Mouse (Mus musculus): ENCODE data around the gene Foxr1. TPM values are rescaled to one million over a fixed set of nuclear protein-coding genes. Genes with fewer than 3 reads are reported as not detected.

The Foxr1 gene
- not detected in 2 replicates for polyA plus RNA-seq (2015; fragmentation: Nextera tagmentation; extraction: Ambion mirVana)

- no peak for DNase-seq (ENCODE audit: low spot score)
- no peak for ATAC-seq
- TF ChIP-seq CTCF (IDR thresholded peaks at IDR 0.05) (no peak), EP300 (IDR thresholded peaks at IDR 0.05) (no peak)
- H3K36me3 ChIP-seq (ENCODE audit: insufficient read depth, low read length) = no peaks in the 10 kb centered on the region
- no peaks in the 10 kb centered on the region for H3K9me3 ChIP-seq (ENCODE audit: low read length)
- no peak within 1 kb of the TSS for H3K27ac ChIP-seq (ENCODE audit: low read length)
- H3K27me3 ChIP-seq (replicated peaks; ENCODE audit: insufficient read depth, low read length) = no peaks in the 10 kb centered on the region
- H3K9ac ChIP-seq (replicated peaks; ENCODE audit: low read depth) = no peak within 1 kb of the TSS
- 70% methylated on average over 19 of the region's 19 CpGs for WGBS
- no peaks in the 10 kb centered on the region for H3K4me1 ChIP-seq (ENCODE audit: insufficient read depth, low read depth, low read length)
- H3K4me2 ChIP-seq (replicated peaks; ENCODE audit: low read depth, low read length) = no peak within 1 kb of the TSS
- no peak within 1 kb of the TSS for H3K4me3 ChIP-seq (ENCODE audit: low read depth, low read length)
Measured at GRCm38 (mm10) chr9:44440961-44441360, at the start of gene Foxr1. Gene Foxr1 (minus strand): TSS chr9:44441136.

- Histone ChIP-seq H3K4me2 (replicated peaks; ENCODE audit: low read depth, low read length) (peak overlapping the region; percentile 77), H3K4me3 (ENCODE audit: low read depth, low read length) (peak overlapping the region; percentile 25; the same call in 1 of the 2 replicates), H3K36me3 (ENCODE audit: insufficient read depth, low read length) (no peaks in the 10 kb centered on the region), H3K4me1 (ENCODE audit: insufficient read depth, low read depth, low read length) (peaks cover 74% of the 10 kb centered on the region), H3K27me3 (replicated peaks; ENCODE audit: insufficient read depth, low read length) (no peaks in the 10 kb centered on the region), H3K9ac (replicated peaks; ENCODE audit: low read depth) (no peak overlapping the region), H3K27ac (ENCODE audit: low read length) (peak overlapping the region; percentile 96), H3K9me3 (ENCODE audit: low read length) (no peaks in the 10 kb centered on the region)
- ATAC-seq (0 out of 2 replicates have a peak, but pooled peaks have one; percentile 10), DNase-seq (ENCODE audit: low spot score) (peak; percentile 90)
- no peak for TF ChIP-seq EP300 (IDR thresholded peaks at IDR 0.05)
- TF ChIP-seq CTCF (IDR thresholded peaks at IDR 0.05) = no peak
- WGBS = 21% methylated on average over 17 of the region's 17 CpGs
Measured at GRCm38 (mm10) chr9:44490086-44490967, 49.4 kb upstream of the Foxr1 start.

GRCm38 (mm10) chr9:44489651-44490085, 48.7 kb upstream of the Foxr1 start:
- Histone ChIP-seq H3K9me3 (ENCODE audit: low read length) (no peaks in the 10 kb centered on the region), H3K27ac (ENCODE audit: low read length) (peak overlapping the region; percentile 96), H3K27me3 (replicated peaks; ENCODE audit: insufficient read depth, low read length) (no peaks in the 10 kb centered on the region), H3K9ac (replicated peaks; ENCODE audit: low read depth) (0 out of 2 replicates have a peak overlapping the region, but pooled peaks have one; percentile 38), H3K36me3 (ENCODE audit: insufficient read depth, low read length) (no peaks in the 10 kb centered on the region), H3K4me2 (replicated peaks; ENCODE audit: low read depth, low read length) (peak overlapping the region; percentile 77), H3K4me1 (ENCODE audit: insufficient read depth, low read depth, low read length) (peaks cover 74% of the 10 kb centered on the region), H3K4me3 (ENCODE audit: low read depth, low read length) (peak overlapping the region; percentile 25)
- TF ChIP-seq CTCF (IDR thresholded peaks at IDR 0.05) (peak; percentile 22; the same call in 1 of the 2 replicates), EP300 (IDR thresholded peaks at IDR 0.05) (no peak)
- ATAC-seq = no peak
- 14% methylated on average over 17 of the region's 17 CpGs for WGBS
- DNase-seq (ENCODE audit: low spot score) = peak; percentile 71

- H3K4me3 ChIP-seq (ENCODE audit: low read depth, low read length) = peak overlapping the region; percentile 25
- H3K27me3 ChIP-seq (replicated peaks; ENCODE audit: insufficient read depth, low read length) = no peaks in the 10 kb centered on the region
- peaks cover 68% of the 10 kb centered on the region for H3K4me1 ChIP-seq (ENCODE audit: insufficient read depth, low read depth, low read length)
- H3K36me3 ChIP-seq (ENCODE audit: insufficient read depth, low read length) = no peaks in the 10 kb centered on the region
- H3K4me2 ChIP-seq (replicated peaks; ENCODE audit: low read depth, low read length) = peak overlapping the region; percentile 77
- DNase-seq (ENCODE audit: low spot score) = peak; percentile 98
- no peaks in the 10 kb centered on the region for H3K9me3 ChIP-seq (ENCODE audit: low read length)
- peak overlapping the region; percentile 96 for H3K27ac ChIP-seq (ENCODE audit: low read length)
- peak overlapping the region; percentile 38; the same call in 1 of the 2 replicates for H3K9ac ChIP-seq (replicated peaks; ENCODE audit: low read depth)
- ATAC-seq = peak; percentile 58
- TF ChIP-seq CTCF (IDR thresholded peaks at IDR 0.05) (no peak), EP300 (IDR thresholded peaks at IDR 0.05) (no peak)
- 6% methylated on average over 5 of the region's 5 CpGs for WGBS
Measured at GRCm38 (mm10) chr9:44488855-44489381, 48.0 kb upstream of the Foxr1 start.

- peak overlapping the region; percentile 88 for H3K4me3 ChIP-seq (ENCODE audit: low read depth, low read length)
- peak overlapping the region; percentile 27 for H3K9ac ChIP-seq (replicated peaks; ENCODE audit: low read depth)
- peak; percentile 24 for ATAC-seq
- peak overlapping the region; percentile 77 for H3K4me2 ChIP-seq (replicated peaks; ENCODE audit: low read depth, low read length)
- 20% methylated on average over 8 of the region's 8 CpGs for WGBS
- H3K4me1 ChIP-seq (ENCODE audit: insufficient read depth, low read depth, low read length) = peaks cover 63% of the 10 kb centered on the region
- H3K27ac ChIP-seq (ENCODE audit: low read length) = peak overlapping the region; percentile 96
- no peaks in the 10 kb centered on the region for H3K9me3 ChIP-seq (ENCODE audit: low read length)
- H3K36me3 ChIP-seq (ENCODE audit: insufficient read depth, low read length) = no peaks in the 10 kb centered on the region
- peak; percentile 91 for DNase-seq (ENCODE audit: low spot score)
- TF ChIP-seq EP300 (IDR thresholded peaks at IDR 0.05) (no peak), CTCF (IDR thresholded peaks at IDR 0.05) (no peak)
- no peaks in the 10 kb centered on the region for H3K27me3 ChIP-seq (replicated peaks; ENCODE audit: insufficient read depth, low read length)
Measured at GRCm38 (mm10) chr9:44488416-44488815, 47.5 kb upstream of the Foxr1 start.

- DNase-seq (ENCODE audit: low spot score) (peak; percentile 94), ATAC-seq (peak; percentile 42)
- no peak overlapping the region for H3K9ac ChIP-seq (replicated peaks; ENCODE audit: low read depth)
- H3K27ac ChIP-seq (ENCODE audit: low read length) = peak overlapping the region; percentile 96
- no peak for TF ChIP-seq CTCF (IDR thresholded peaks at IDR 0.05)
- peak; percentile 90 for TF ChIP-seq EP300 (IDR thresholded peaks at IDR 0.05)
- H3K4me3 ChIP-seq (ENCODE audit: low read depth, low read length) = peak overlapping the region; percentile 88
- no peaks in the 10 kb centered on the region for H3K9me3 ChIP-seq (ENCODE audit: low read length)
- no peaks in the 10 kb centered on the region for H3K36me3 ChIP-seq (ENCODE audit: insufficient read depth, low read length)
- no peaks in the 10 kb centered on the region for H3K27me3 ChIP-seq (replicated peaks; ENCODE audit: insufficient read depth, low read length)
- peak overlapping the region; percentile 77 for H3K4me2 ChIP-seq (replicated peaks; ENCODE audit: low read depth, low read length)
- H3K4me1 ChIP-seq (ENCODE audit: insufficient read depth, low read depth, low read length) = peaks cover 53% of the 10 kb centered on the region
- WGBS = 7% methylated on average over 7 of the region's 7 CpGs
Measured at GRCm38 (mm10) chr9:44487441-44487840, 46.5 kb upstream of the Foxr1 start.
